Mouse (Mus musculus): ENCODE measurements around the gene Tpte. TPM values are rescaled to one million over a fixed set of nuclear protein-coding genes. Genes with fewer than 3 reads are reported as not detected.
A peak's percentile ranks its signal among the peaks of the same experiment; 100 is the strongest.

Gene Tpte
- not detected in 2 replicates for polyA plus RNA-seq (2015; fragmentation: Nextera tagmentation; extraction: Ambion mirVana)

DNA sequence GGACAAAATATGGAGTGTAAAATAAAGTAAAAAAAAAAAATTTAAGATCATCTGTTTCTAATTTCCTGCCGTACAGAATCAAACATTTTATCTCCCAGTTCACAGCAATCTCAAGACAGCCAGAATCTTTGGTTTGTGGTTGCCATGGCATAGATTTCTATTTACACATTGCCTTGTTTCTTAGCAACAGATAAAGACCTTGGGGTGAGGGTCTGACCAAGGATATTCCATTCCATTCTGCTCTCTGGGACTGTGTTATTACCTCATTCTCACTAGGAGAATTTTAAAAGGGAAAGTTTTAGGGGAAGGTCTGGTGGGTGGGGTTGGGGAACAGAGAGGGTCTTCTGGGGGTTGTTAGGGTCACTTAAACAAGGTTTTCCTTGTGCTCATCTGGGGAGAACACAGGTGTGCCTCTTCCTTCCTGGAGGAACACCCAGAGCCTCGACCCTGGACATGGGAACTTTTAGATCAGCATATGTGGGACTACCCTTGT, at the start of gene Tpte:
Gene Tpte, plus strand, starts transcription at position 443 of the 493 bp plus-strand sequence.
- no peak within 1 kb of the TSS for H3K4me3 ChIP-seq
- H3K9me3 ChIP-seq, result no peaks in the 10 kb centered on the region
- no peaks in the 10 kb centered on the region for H3K4me1 ChIP-seq
- no peak within 1 kb of the TSS for H3K27ac ChIP-seq
- no peaks in the 10 kb centered on the region for H3K27me3 ChIP-seq
- no peaks in the 10 kb centered on the region for H3K36me3 ChIP-seq
- WGBS, result 34% methylated on average over 2 of the region's 2 CpGs
- H3K9ac ChIP-seq, result no peak within 1 kb of the TSS
- ATAC-seq (ENCODE audit: borderline replicate concordance, extremely low read depth, low FRiP score, low TSS enrichment), result no peak
- H3K4me2 ChIP-seq, result no peak within 1 kb of the TSS

DNA sequence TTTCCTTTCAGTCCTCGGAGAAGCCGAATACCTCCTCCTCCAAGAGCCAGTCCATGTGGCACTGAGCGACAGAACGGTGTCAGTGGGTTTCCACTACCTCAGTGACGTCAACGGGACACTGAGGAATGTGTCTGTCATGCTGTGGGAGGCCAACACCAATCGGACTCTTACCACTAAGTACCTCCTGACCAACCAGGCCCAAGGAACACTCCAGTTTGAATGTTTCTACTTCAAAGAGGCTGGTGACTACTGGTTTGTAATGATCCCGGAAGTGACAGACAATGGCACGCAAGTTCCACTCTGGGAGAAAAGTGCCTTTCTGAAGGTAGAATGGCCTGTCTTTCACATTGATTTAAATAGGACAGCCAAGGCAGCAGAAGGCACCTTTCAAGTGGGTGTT, 40.3 kb upstream of the Tpte start:
- no peak overlapping the region for H3K27ac ChIP-seq
- 86% methylated on average over 9 of the region's 9 CpGs for WGBS
- ATAC-seq (ENCODE audit: borderline replicate concordance, extremely low read depth, low FRiP score, low TSS enrichment), result no peak
- H3K4me3 ChIP-seq, result no peak overlapping the region
- H3K36me3 ChIP-seq, result no peaks in the 10 kb centered on the region
- H3K27me3 ChIP-seq, result no peaks in the 10 kb centered on the region
- H3K9ac ChIP-seq, result no peak overlapping the region
- no peak overlapping the region for H3K4me2 ChIP-seq
- H3K9me3 ChIP-seq, result no peaks in the 10 kb centered on the region
- no peaks in the 10 kb centered on the region for H3K4me1 ChIP-seq

DNA sequence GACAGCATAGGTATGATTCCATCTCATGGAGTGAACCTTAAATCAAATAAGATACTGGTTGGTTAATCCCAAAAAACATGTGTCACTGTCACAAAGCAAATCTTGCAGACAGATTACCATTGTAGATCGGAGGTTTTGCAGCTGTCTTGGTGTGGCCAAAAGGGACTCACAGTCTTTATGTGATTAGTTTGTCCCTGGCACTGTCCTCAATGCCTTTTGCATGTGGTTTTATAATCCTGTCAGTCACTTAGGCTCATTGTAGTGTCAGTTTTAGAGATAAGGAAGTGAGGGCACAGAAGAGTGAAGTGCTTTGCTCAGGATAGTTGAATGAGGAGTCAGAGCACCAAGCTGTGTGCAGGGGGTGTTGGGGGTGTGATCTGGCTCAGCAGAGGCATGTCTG, 37.6 kb upstream of the Tpte start:
- Histone ChIP-seq H3K4me2 (no peak overlapping the region), H3K4me1 (no peaks in the 10 kb centered on the region), H3K36me3 (no peaks in the 10 kb centered on the region), H3K9ac (no peak overlapping the region), H3K27me3 (no peaks in the 10 kb centered on the region), H3K4me3 (no peak overlapping the region), H3K9me3 (no peaks in the 10 kb centered on the region), H3K27ac (no peak overlapping the region)
- 49% methylated on average over 1 of the region's 1 CpGs for WGBS
- no peak for ATAC-seq (ENCODE audit: borderline replicate concordance, extremely low read depth, low FRiP score, low TSS enrichment)

DNA sequence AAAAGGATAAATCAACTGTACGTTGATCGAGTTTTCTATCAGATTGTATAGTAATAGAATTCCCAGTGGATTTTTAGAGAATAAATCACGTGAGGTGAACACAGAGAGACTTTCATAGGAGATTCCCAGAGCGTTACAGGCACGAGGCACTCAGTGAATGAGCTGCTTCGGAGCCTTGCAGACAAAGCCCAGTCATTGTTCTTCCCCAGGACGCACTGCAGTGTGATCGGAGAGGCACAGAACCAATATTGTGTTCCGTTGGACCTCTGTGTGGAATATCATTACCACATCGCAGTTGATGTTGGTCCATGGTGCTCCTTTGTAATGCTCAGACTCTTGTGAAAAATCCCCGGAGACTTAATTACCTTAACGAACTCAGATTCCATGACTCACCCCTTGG, 35.3 kb upstream of the Tpte start:
- no peak overlapping the region for H3K27ac ChIP-seq
- no peaks in the 10 kb centered on the region for H3K27me3 ChIP-seq
- H3K9me3 ChIP-seq, result no peaks in the 10 kb centered on the region
- ATAC-seq (ENCODE audit: borderline replicate concordance, extremely low read depth, low FRiP score, low TSS enrichment), result no peak
- H3K4me2 ChIP-seq, result no peak overlapping the region
- H3K9ac ChIP-seq, result no peak overlapping the region
- H3K4me1 ChIP-seq, result no peaks in the 10 kb centered on the region
- WGBS, result 87% methylated on average over 12 of the region's 12 CpGs
- no peak overlapping the region for H3K4me3 ChIP-seq
- no peaks in the 10 kb centered on the region; the same call in 1 of the 2 replicates for H3K36me3 ChIP-seq

DNA sequence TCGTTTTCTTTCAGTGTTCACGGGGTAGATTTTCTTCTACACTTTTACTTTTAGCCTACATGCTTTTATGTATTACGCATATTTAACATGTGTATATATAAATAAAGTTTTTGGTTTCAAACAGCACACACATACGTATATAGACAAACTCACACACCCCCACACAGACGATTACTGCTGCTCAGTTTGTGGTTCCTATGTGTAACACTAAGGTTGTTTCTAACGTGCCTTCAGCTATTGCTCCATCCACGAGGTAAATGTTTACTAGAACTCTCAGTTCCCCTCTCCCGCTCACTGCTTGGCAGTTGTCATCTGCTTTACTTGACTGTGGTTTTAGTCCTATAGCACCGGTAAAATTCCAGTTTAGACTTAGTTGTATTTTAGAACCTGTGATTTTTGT, 34.2 kb upstream of the Tpte start:
- Histone ChIP-seq H3K4me1 (no peaks in the 10 kb centered on the region), H3K4me3 (no peak overlapping the region), H3K9me3 (no peaks in the 10 kb centered on the region), H3K27ac (no peak overlapping the region), H3K36me3 (no peaks in the 10 kb centered on the region; the same call in 1 of the 2 replicates), H3K4me2 (no peak overlapping the region), H3K27me3 (no peaks in the 10 kb centered on the region), H3K9ac (no peak overlapping the region)
- ATAC-seq (ENCODE audit: borderline replicate concordance, extremely low read depth, low FRiP score, low TSS enrichment), result no peak
- 60% methylated on average over 9 of the region's 9 CpGs for WGBS

DNA sequence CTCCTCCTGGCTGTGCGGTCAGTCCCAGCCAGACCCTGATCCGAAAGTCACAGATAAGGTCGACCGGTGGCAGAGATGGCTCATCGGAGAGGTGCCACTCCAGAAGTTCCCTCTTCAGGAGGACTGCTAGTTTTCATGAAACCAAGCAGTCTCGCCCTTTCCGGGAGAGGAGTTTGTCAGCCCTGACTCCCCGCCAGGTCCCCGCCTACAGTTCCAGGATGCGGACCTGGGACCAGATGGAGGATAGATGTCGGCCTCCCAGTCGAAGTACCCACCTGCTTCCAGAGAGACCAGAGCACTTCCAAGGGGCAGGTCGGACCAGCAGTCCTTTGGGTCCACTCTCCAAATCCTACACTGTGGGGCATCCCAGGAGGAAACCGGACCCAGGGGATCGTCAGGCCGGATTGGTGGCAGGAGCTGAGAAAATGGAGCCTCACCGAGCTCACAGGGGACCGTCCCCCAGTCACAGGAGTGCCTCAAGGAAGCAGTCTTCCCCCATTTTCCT, 24.2 kb upstream of the Tpte start:
- Histone ChIP-seq H3K36me3 (no peaks in the 10 kb centered on the region), H3K27ac (no peak overlapping the region), H3K4me2 (no peak overlapping the region), H3K27me3 (no peaks in the 10 kb centered on the region), H3K9me3 (no peaks in the 10 kb centered on the region), H3K4me3 (no peak overlapping the region), H3K9ac (no peak overlapping the region), H3K4me1 (0 out of 2 replicates have a peak, but pooled peaks cover 4% of the 10 kb centered on the region)
- no peak for ATAC-seq (ENCODE audit: borderline replicate concordance, extremely low read depth, low FRiP score, low TSS enrichment)
- WGBS, result 74% methylated on average over 18 of the region's 18 CpGs

DNA sequence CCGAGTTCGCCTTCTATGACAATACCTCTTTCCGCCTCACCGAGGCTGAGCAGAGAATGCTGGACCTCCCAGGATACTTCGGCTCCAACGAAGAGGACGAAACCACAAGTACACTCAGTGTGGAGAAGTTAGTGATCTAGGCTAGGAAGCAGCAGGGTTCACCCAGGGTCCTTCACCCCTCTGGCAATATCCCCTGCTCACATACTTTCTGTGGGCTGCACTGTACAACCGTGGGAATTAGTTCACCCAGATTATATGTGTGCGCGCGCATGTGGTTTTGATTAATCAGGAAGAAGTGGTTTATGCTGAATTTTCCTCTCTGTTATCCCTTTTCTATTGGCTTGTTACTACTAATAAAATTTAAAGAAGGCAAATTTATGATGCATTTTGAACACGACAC, 23.7 kb upstream of the Tpte start:
- Histone ChIP-seq H3K36me3 (no peaks in the 10 kb centered on the region), H3K27me3 (no peaks in the 10 kb centered on the region), H3K9ac (no peak overlapping the region), H3K27ac (no peak overlapping the region), H3K9me3 (no peaks in the 10 kb centered on the region), H3K4me1 (0 out of 2 replicates have a peak, but pooled peaks cover 4% of the 10 kb centered on the region), H3K4me2 (no peak overlapping the region), H3K4me3 (no peak overlapping the region)
- 77% methylated on average over 12 of the region's 12 CpGs for WGBS
- ATAC-seq (ENCODE audit: borderline replicate concordance, extremely low read depth, low FRiP score, low TSS enrichment), result no peak

DNA sequence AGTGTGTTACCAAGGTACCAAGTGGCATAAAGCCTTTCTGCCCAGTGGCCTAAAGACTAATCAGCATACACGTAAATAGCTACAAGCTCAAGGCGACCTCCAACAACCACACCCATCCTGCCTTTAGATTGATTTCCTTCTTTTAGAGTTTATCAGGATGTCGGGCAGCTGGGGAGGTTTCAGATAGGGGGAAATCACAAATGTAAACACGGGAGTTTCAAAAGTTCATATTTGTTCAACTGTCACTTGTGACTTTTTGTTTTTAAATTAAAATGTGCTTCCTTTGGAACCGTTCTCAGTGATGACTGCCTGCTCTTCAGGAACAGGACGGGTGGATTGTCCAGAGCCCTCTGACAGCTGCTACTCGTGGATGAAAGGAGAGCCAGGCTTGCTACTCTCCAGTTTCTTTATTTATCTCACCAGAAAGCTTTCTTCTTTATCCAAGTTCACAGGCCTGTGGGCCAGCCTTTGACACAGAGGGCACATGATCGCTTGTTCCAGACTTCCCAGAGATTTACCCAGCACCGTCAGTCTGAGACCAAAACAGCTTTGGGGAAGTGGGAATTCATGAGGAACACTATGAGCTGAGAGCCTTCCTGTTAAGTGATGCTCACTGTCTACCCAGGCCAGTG, 23.0 kb upstream of the Tpte start:
- ATAC-seq (ENCODE audit: borderline replicate concordance, extremely low read depth, low FRiP score, low TSS enrichment), result 0 out of 2 replicates have a peak, but pooled peaks have one; percentile 36
- no peaks in the 10 kb centered on the region for H3K36me3 ChIP-seq
- WGBS, result 15% methylated on average over 9 of the region's 9 CpGs
- H3K9ac ChIP-seq, result no peak overlapping the region
- no peaks in the 10 kb centered on the region for H3K27me3 ChIP-seq
- no peak overlapping the region for H3K4me3 ChIP-seq
- H3K4me2 ChIP-seq, result no peak overlapping the region
- H3K9me3 ChIP-seq, result no peaks in the 10 kb centered on the region
- H3K27ac ChIP-seq, result peak overlapping the region; percentile 32; the same call in 1 of the 2 replicates
- 0 out of 2 replicates have a peak, but pooled peaks cover 4% of the 10 kb centered on the region for H3K4me1 ChIP-seq

DNA sequence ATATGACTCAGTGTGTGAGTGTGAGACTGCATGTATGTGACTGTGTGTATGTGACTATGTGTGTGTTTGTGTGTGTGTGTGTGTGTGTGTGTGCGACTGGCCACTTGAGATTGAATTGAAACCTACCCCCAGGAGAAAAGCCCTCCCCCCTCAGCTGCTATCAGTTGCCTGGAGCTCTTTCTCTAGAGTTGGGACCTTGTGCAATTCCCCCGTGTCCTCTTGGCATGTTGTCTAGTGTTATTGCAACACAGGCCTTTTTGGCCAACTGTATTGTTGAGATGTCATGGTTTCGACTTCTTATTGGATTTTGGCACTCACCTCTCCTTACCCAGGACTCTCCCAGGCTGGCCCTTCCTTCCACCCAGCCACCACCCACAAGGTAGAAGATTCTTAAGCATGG, 21.0 kb upstream of the Tpte start:
- 80% methylated on average over 3 of the region's 3 CpGs for WGBS
- Histone ChIP-seq H3K4me2 (no peak overlapping the region), H3K36me3 (no peaks in the 10 kb centered on the region), H3K9me3 (no peaks in the 10 kb centered on the region), H3K4me3 (no peak overlapping the region), H3K27me3 (no peaks in the 10 kb centered on the region), H3K27ac (no peak overlapping the region), H3K4me1 (0 out of 2 replicates have a peak, but pooled peaks cover 4% of the 10 kb centered on the region), H3K9ac (no peak overlapping the region)
- ATAC-seq (ENCODE audit: borderline replicate concordance, extremely low read depth, low FRiP score, low TSS enrichment), result no peak

DNA sequence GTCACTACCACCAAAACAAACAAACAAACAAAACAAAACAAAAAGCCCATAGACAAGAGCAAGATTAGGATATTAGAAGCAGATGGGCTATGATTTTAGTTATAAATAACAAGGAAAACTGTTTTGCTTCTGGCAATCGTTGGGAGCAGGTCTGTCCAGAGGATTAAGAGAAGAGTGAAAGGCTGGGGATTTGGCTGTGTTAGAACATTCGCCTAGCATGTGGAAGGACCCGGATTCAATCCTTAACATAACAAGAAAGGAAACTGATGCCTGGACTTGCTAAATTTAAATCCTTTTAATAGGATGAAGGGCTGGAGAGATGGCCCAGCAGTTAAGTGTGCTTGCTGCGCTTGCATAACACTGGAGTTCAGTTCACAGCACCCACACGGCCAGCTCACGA, 18.9 kb upstream of the Tpte start:
- 77% methylated on average over 6 of the region's 6 CpGs for WGBS
- Histone ChIP-seq H3K27ac (no peak overlapping the region), H3K4me3 (no peak overlapping the region), H3K9ac (no peak overlapping the region), H3K36me3 (no peaks in the 10 kb centered on the region), H3K27me3 (no peaks in the 10 kb centered on the region), H3K4me1 (0 out of 2 replicates have a peak, but pooled peaks cover 4% of the 10 kb centered on the region), H3K9me3 (no peaks in the 10 kb centered on the region), H3K4me2 (no peak overlapping the region)
- no peak for ATAC-seq (ENCODE audit: borderline replicate concordance, extremely low read depth, low FRiP score, low TSS enrichment)

DNA sequence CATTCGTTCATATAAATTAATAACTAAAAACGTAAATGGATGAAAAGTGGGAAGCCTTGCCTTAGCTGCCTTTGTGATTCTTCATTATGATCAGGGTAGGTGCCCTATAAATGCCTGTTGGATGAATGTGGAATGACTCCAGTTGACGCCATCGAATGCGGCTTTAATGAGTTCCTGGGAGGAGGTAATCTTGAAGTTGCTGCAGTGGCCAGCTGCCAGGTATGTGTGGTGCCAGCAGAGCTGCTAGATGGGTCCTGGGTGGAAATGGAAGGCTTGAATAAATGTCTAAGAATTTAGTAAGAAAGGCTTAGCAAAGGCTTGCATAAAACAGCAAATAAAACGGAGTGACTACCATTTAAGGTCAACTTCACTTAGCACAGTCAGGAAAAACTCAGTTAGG, 18.5 kb upstream of the Tpte start:
- no peak for ATAC-seq (ENCODE audit: borderline replicate concordance, extremely low read depth, low FRiP score, low TSS enrichment)
- 80% methylated on average over 6 of the region's 6 CpGs for WGBS
- Histone ChIP-seq H3K9ac (no peak overlapping the region), H3K27me3 (no peaks in the 10 kb centered on the region), H3K36me3 (no peaks in the 10 kb centered on the region), H3K9me3 (no peaks in the 10 kb centered on the region), H3K4me1 (0 out of 2 replicates have a peak, but pooled peaks cover 4% of the 10 kb centered on the region), H3K4me2 (no peak overlapping the region), H3K27ac (no peak overlapping the region), H3K4me3 (no peak overlapping the region)

DNA sequence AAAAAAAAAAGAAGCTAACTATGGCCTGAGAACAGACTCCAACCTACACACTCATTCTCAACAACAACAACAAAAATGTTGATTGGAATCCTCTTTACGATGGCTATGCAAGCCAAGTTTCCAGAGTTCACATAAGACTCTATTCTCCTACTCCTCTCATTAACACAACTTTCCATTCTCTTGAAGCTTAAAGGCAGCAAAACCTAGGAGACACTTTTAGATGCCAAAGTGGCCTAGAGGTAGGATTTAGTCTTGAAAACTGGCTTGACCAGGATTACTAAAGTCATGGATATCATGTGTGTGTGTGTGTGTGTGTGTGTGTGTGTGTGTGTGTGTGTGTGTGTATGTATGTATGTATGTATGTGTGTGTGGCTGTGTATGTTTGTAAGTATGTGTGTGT, 18.0 kb upstream of the Tpte start:
- Histone ChIP-seq H3K27ac (no peak overlapping the region), H3K4me2 (no peak overlapping the region), H3K4me3 (no peak overlapping the region), H3K9me3 (no peaks in the 10 kb centered on the region), H3K27me3 (no peaks in the 10 kb centered on the region), H3K9ac (no peak overlapping the region), H3K36me3 (no peaks in the 10 kb centered on the region), H3K4me1 (0 out of 2 replicates have a peak, but pooled peaks cover 4% of the 10 kb centered on the region)
- no peak for ATAC-seq (ENCODE audit: borderline replicate concordance, extremely low read depth, low FRiP score, low TSS enrichment)
- 91% methylated on average over 1 of the region's 1 CpGs for WGBS
